Mouse (Mus musculus): ENCODE results near the gene Prkcb.

GRCm38 (mm10) chr7:122406625-122407024, 118.1 kb downstream of the Prkcb start:
- TF ChIP-seq GATA1 (IDR thresholded peaks at IDR 0.05; ENCODE audit: borderline replicate concordance, low read length) (no peak), FLI1 (IDR thresholded peaks at IDR 0.05; ENCODE audit: low read length) (no peak)

All from megakaryocyte, embryonic 14.5 days (primary cell).